Mouse (Mus musculus) limb, embryonic 11.5 days (tissue): ENCODE measurements around the gene Fam196a. TPM values are rescaled to one million over a fixed set of nuclear protein-coding genes. Genes with fewer than 3 reads are reported as not detected.

ENCODE experiments used
- ATAC-seq: fragments of 200-750 bp; cut with Nextera tagmentation; 2 replicates; pipeline ENCODE4 v1.8.0; 2017; ENCODE audit warnings: low read depth; ENCODE audit not compliant: insufficient number of reproducible peaks, low FRiP score, low TSS enrichment
- DNase-seq: peaks from one replicate; pipeline ENCODE4 v3.0.0-alpha.2; 2015; ENCODE audit warnings: low spot score
- H3K27ac ChIP-seq: fragments of 300-500 bp; sonication (generic); replicated peaks from 2 replicates; pipeline ENCODE4 v1.5.1; 2014; ENCODE audit warnings: low read depth, mild to moderate bottlenecking, low read length
- H3K27me3 ChIP-seq: fragments of 300-500 bp; sonication (generic); 2 replicates; pipeline ENCODE4 v1.6.1; 2014; ENCODE audit warnings: mild to moderate bottlenecking, low read length, mixed read lengths; ENCODE audit not compliant: control insufficient read depth, insufficient read depth
- H3K36me3 ChIP-seq: fragments of 300-500 bp; sonication (generic); 2 replicates; pipeline ENCODE4 v1.6.1; 2014; ENCODE audit warnings: mild to moderate bottlenecking, low read length, moderate library complexity, mixed read lengths; ENCODE audit not compliant: control insufficient read depth, insufficient read depth
- H3K4me1 ChIP-seq: fragments of 300-500 bp; sonication (generic); 2 replicates; pipeline ENCODE4 v1.6.1; 2014; ENCODE audit warnings: low read length, mixed read lengths; ENCODE audit not compliant: control insufficient read depth, insufficient read depth
- H3K4me2 ChIP-seq: fragments of 300-500 bp; sonication (generic); 2 replicates; pipeline ENCODE4 v1.6.1; 2014; ENCODE audit warnings: low read depth, mild to moderate bottlenecking, moderate library complexity; ENCODE audit not compliant: severe bottlenecking
- H3K4me3 ChIP-seq: fragments of 300-500 bp; sonication (generic); 2 replicates; pipeline ENCODE4 v1.5.1; 2014; ENCODE audit warnings: low read depth, low read length
- H3K9ac ChIP-seq: fragments of 300-500 bp; sonication (generic); 2 replicates; pipeline ENCODE4 v1.6.1; 2014; ENCODE audit warnings: mild to moderate bottlenecking, low read length
- H3K9me3 ChIP-seq: fragments of 300-500 bp; sonication (generic); 2 replicates; pipeline ENCODE4 v1.6.1; 2016; ENCODE audit warnings: low read length; ENCODE audit not compliant: control insufficient read depth
- WGBS: fragments of 180-500 bp; shearing (Covaris S2); extraction: QIAGEN DNeasy Blood & Tissue Kit; methylation state at CpG from one replicate; pipeline ENCODE4 v1.1.7; 2014; 5-methylcytosine and 5-hydroxymethylcytosine counted together
- polyA plus RNA-seq: library from polyadenylated mRNA; unstranded; fragments of >200 nt; fragmentation: Nextera tagmentation; extraction: Ambion mirVana; gene quantifications from 2 replicates; pipeline ENCODE4 v1.2.1, GENCODE M21; 2014

The Fam196a gene
- polyA plus RNA-seq, 1 experiment from 2014 or later, result 3.2 TPM

GRCm38 (mm10) chr7:134937471-134937926 is 731 bp downstream of the Fam196a start:
- H3K9ac ChIP-seq, result peak overlapping the region; percentile 52
- no peaks in the 10 kb centered on the region for H3K9me3 ChIP-seq
- DNase-seq, result peak; percentile 54
- no peak overlapping the region for H3K27ac ChIP-seq
- peak overlapping the region; percentile 48 for H3K4me3 ChIP-seq
- peaks cover 5% of the 10 kb centered on the region for H3K27me3 ChIP-seq
- H3K4me1 ChIP-seq, result peaks cover 5% of the 10 kb centered on the region; the same call in 1 of the 2 replicates
- H3K36me3 ChIP-seq, result no peaks in the 10 kb centered on the region; the same call in 1 of the 2 replicates
- peak overlapping the region; percentile 96 for H3K4me2 ChIP-seq
- WGBS, result under 1% methylated on average over 32 of the region's 37 CpGs
- peak; percentile 56 for ATAC-seq

- Histone ChIP-seq H3K27me3 (no peaks in the 10 kb centered on the region; the same call in 1 of the 2 replicates), H3K27ac (no peak overlapping the region), H3K9me3 (no peaks in the 10 kb centered on the region), H3K4me3 (no peak overlapping the region), H3K9ac (no peak overlapping the region), H3K36me3 (no peaks in the 10 kb centered on the region), H3K4me2 (no peak overlapping the region), H3K4me1 (no peaks in the 10 kb centered on the region)
- 83% methylated on average over 2 of the region's 2 CpGs for WGBS
- DNase-seq (no peak), ATAC-seq (no peak)
Observed at GRCm38 (mm10) chr7:134931886-134932285, 6.3 kb downstream of the Fam196a start.

- DNase-seq (no peak), ATAC-seq (no peak)
- H3K27ac ChIP-seq, result no peak overlapping the region
- H3K4me2 ChIP-seq, result no peak overlapping the region
- H3K36me3 ChIP-seq, result no peaks in the 10 kb centered on the region
- H3K27me3 ChIP-seq, result no peaks in the 10 kb centered on the region
- H3K4me1 ChIP-seq, result no peaks in the 10 kb centered on the region
- WGBS, result 79% methylated on average over 2 of the region's 2 CpGs
- no peak overlapping the region for H3K9ac ChIP-seq
- H3K9me3 ChIP-seq, result no peaks in the 10 kb centered on the region
- no peak overlapping the region for H3K4me3 ChIP-seq
Observed at GRCm38 (mm10) chr7:134901992-134902391, 36.2 kb downstream of the Fam196a start.

GRCm38 (mm10) chr7:134899462-134899861 is 38.8 kb downstream of the Fam196a start:
- Histone ChIP-seq H3K27ac (no peak overlapping the region), H3K4me1 (no peaks in the 10 kb centered on the region), H3K9me3 (no peaks in the 10 kb centered on the region), H3K9ac (no peak overlapping the region), H3K4me3 (no peak overlapping the region), H3K4me2 (no peak overlapping the region), H3K36me3 (no peaks in the 10 kb centered on the region), H3K27me3 (no peaks in the 10 kb centered on the region)
- DNase-seq (no peak), ATAC-seq (no peak)
- WGBS, result 78% methylated on average over 2 of the region's 2 CpGs

- no peaks in the 10 kb centered on the region for H3K36me3 ChIP-seq
- H3K27me3 ChIP-seq, result no peaks in the 10 kb centered on the region
- H3K4me1 ChIP-seq, result no peaks in the 10 kb centered on the region
- no peak overlapping the region for H3K4me2 ChIP-seq
- no peaks in the 10 kb centered on the region for H3K9me3 ChIP-seq
- no peak overlapping the region for H3K9ac ChIP-seq
- H3K27ac ChIP-seq, result no peak overlapping the region
- H3K4me3 ChIP-seq, result no peak overlapping the region
- 85% methylated on average over 2 of the region's 2 CpGs for WGBS
- ATAC-seq (no peak), DNase-seq (no peak)
Observed at GRCm38 (mm10) chr7:134894604-134895003, 43.6 kb downstream of the Fam196a start.

GRCm38 (mm10) chr7:134892972-134893371 is 45.3 kb downstream of the Fam196a start:
- Histone ChIP-seq H3K27ac (no peak overlapping the region), H3K9me3 (no peaks in the 10 kb centered on the region), H3K4me3 (no peak overlapping the region), H3K27me3 (no peaks in the 10 kb centered on the region), H3K9ac (no peak overlapping the region), H3K4me2 (no peak overlapping the region), H3K36me3 (no peaks in the 10 kb centered on the region), H3K4me1 (no peaks in the 10 kb centered on the region)
- DNase-seq (no peak), ATAC-seq (no peak)
- 90% methylated on average over 4 of the region's 4 CpGs for WGBS

GRCm38 (mm10) chr7:134892449-134892871 is 45.8 kb downstream of the Fam196a start:
- Histone ChIP-seq H3K9me3 (no peaks in the 10 kb centered on the region), H3K4me1 (no peaks in the 10 kb centered on the region), H3K36me3 (no peaks in the 10 kb centered on the region), H3K27ac (no peak overlapping the region), H3K4me3 (no peak overlapping the region), H3K27me3 (no peaks in the 10 kb centered on the region), H3K4me2 (no peak overlapping the region), H3K9ac (no peak overlapping the region)
- DNase-seq, result no peak
- 93% methylated on average over 13 of the region's 13 CpGs for WGBS
- no peak for ATAC-seq

GRCm38 (mm10) chr7:134883516-134883915 is 54.7 kb downstream of the Fam196a start:
- no peak for DNase-seq
- no peaks in the 10 kb centered on the region for H3K9me3 ChIP-seq
- ATAC-seq, result no peak
- no peaks in the 10 kb centered on the region for H3K36me3 ChIP-seq
- no peak overlapping the region for H3K4me2 ChIP-seq
- H3K4me1 ChIP-seq, result no peaks in the 10 kb centered on the region
- no peak overlapping the region for H3K9ac ChIP-seq
- H3K4me3 ChIP-seq, result no peak overlapping the region
- no peak overlapping the region for H3K27ac ChIP-seq
- H3K27me3 ChIP-seq, result no peaks in the 10 kb centered on the region
- WGBS, result 76% methylated on average over 6 of the region's 6 CpGs

GRCm38 (mm10) chr7:134880431-134880830 is 57.8 kb downstream of the Fam196a start:
- no peak for DNase-seq
- 0 out of 2 replicates have a peak, but pooled peaks cover 2% of the 10 kb centered on the region for H3K36me3 ChIP-seq
- WGBS, result 77% methylated on average over 6 of the region's 6 CpGs

More at GRCm38 (mm10) chr7:134880431-134880830, 57.8 kb downstream of the Fam196a start:
- ATAC-seq, result no peak
- Histone ChIP-seq H3K4me3 (no peak overlapping the region), H3K9me3 (no peaks in the 10 kb centered on the region), H3K27me3 (no peaks in the 10 kb centered on the region), H3K9ac (no peak overlapping the region), H3K4me1 (no peaks in the 10 kb centered on the region), H3K4me2 (no peak overlapping the region), H3K27ac (no peak overlapping the region)
